Mouse (Mus musculus): ENCODE measurements around the gene Cd68.
A peak's percentile ranks its signal among the peaks of the same experiment; 100 is the strongest.
"Not testable (repeated sequence)": the region's sequence is repeated elsewhere in the genome, so short reads cannot be mapped to it uniquely, and the experiment has no call there.

Cd68 gene

DNA sequence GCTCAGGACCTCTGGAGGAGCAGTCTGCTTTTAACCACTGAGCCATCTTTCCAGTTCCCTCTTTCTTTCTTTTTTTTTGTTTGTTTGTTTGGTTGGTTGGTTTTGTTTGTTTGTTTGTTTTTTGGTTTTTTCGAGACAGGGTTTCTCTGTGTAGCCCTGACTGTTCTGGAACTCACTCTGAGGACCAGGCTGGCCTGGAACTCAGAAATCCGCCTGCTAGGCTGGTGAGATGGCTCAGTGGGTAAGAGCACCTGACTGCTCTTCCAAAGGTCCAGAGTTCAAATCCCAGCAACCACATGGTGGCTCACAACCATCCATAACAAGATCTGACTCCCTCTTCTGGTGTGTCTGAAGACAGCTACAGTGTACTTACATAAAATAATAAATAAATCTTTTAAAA, 41.6 kb downstream of the Cd68 start:
- DNase-seq (ENCODE audit: low spot score), result not testable (repeated sequence)

GRCm38 (mm10) chr11:69623006-69623405, 42.9 kb downstream of the Cd68 start:
- no peak for DNase-seq (ENCODE audit: low spot score)

DNA sequence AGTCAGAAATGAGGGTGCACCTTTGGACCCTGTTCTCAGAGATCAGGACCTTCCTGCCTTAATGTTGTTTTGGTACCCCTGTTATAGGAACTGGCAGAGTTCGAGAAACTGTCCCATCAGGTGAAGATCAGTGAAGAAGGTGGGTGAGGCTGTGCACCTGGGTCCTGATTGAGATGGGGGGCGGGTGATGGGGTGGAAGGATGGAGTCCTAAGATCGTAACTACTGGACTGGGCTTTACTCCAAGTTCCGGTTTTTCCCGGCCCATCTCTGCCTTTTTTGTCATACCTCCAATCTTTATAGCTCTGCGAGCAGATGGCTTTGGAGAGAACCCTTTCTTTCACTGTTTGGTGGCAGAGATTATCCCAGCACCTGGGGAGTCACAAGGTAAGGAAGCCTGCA, 43.5 kb downstream of the Cd68 start:
- DNase-seq (ENCODE audit: low spot score), result no peak

DNA sequence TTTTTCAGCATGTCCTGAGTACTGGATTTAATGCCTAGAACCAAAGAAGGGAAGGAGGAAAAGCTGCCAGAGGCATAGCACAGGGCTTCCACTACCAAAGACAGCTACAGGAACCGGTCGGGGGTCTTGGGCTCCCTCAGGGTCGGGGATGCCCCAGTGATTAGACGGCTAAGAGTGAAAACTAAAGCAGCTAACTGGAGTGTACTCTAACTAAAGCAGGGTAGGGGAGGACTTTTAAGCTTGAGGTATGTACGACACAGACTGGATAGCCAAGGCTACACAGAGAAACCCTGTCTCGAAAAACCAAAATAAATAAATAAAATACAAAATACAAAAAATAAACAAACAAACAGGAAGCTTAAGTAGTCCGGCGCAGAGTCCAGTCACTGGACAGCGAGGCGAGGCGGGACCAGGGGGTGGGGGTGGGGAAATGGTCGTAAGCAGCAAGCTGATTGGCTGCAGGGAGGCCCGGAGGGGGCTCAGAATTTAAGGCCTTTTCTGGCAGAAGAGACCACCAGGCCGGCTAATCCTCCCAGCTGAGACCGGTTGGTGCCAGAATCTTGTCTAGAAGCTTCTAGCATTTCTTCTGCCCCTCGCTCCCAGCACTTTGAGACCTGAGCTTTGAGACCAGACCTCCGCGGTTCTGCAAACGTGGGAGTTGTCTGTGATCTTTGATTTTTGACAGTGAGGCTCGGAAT, 44.2 kb downstream of the Cd68 start, which contains the start of gene Sat2:
Sat2 (plus strand) TSS at position 454 of the 698 bp plus-strand sequence.
- peak; percentile 81 for DNase-seq (ENCODE audit: low spot score)

DNA sequence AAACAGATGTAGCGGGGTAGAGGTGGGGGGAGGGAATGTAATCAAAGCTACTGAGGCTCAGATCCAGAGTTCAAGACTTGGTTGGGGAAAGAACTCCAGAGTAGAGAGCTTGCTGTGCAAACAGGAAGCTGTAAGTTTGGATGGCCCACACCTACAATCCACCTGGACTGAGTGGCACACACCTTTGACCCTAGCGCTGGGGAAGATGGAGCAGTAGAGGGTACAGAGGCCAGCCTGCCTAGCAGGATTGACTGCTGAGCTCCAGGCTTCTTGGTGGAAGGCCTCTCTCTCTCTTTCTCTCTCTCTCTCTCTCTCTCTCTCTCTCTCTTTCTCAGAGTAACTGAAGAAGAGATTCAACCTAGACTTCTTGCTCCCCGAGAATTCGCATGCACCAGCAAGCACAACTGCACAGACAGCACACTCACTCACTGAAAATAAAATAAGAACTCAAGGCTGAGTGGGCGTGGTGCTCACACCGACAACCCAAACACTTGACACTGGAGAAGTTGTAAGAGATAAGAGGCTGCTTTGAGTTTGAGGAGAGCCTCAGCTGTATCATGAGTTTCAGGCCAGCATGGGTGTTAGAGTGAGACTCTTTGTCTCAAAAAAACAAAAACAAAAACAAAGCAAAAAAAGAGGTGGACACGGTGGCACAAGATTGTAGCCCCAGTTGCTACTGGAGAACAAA, 45.4 kb downstream of the Cd68 start:
- DNase-seq (ENCODE audit: low spot score), result no peak

DNA sequence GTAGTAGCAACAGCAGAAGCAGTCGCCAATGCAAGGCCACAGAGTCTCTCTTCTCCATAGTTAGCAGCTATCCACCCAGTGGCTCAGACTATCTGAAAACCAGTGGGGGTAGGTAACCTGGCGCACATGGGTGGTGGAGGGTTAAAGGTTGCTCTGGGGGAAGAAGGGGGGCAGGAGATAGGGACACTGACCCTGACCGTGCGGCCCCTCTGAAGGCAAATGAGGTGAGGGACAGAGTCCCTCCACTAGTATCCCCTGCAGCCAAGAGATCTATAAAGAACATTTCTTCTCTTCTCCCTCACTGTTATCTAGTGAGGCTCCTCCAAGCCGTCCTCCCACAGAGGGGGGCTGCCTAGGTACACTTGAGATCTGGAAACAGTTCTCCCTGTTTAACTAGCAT, 48.1 kb downstream of the Cd68 start, which contains the start of gene Shbg:
Shbg (minus strand) TSS at position 101 of the 400 bp plus-strand sequence.
- no peak for DNase-seq (ENCODE audit: low spot score)

DNA sequence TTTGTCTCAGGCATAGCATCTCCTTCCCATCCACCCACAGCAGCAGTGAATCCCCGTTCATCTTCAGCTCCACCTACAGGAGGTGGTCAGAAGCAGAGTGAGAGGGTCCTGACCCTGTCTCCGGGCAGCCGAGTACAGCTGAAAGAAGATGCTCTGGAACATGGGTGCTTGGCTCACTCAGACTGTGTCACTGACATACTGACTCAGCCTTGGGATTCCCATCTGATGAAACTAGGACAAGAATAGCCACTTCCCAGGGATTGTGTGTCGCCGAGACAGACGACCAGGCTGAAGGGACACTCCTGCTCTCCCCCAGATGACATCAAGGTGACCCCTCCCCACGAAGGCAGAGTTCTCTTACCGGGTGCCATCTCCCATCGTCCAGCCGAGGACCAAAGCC, 49.2 kb downstream of the Cd68 start:
- DNase-seq (ENCODE audit: low spot score), result no peak

DNA sequence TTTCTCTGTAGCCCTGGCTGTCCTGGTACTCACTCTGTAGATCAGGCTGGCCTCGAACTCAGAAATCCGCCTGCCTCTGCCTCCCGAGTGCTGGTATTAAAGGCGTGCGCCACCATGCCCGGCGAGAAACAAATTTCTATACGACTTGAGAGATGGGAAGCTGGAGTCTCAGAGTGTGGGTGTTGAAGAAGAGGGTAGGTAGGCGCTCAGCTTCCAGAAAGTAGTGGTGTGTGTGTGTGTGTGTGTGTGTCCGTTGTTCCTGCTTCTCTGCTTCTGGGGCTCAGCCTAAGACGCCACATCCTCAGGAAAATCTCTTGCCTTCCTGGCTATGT, 51.7 kb downstream of the Cd68 start:
- not testable (repeated sequence) for DNase-seq (ENCODE audit: low spot score)

Data from adipocyte (in vitro differentiated cells).